Mouse (Mus musculus): ENCODE data around the gene Hoxb1. TPM values are rescaled to one million over a fixed set of nuclear protein-coding genes. Genes with fewer than 3 reads are reported as not detected.

The Hoxb1 gene
- polyA plus RNA-seq, 1 experiment from 2014 or later = not detected

GRCm38 (mm10) chr11:96368686-96369085, 3.1 kb downstream of the Hoxb1 start:
- Histone ChIP-seq H3K9me3 (replicated peaks) (no peaks in the 10 kb centered on the region), H3K4me1 (replicated peaks) (peaks cover 8% of the 10 kb centered on the region; the same call in 1 of the 2 replicates), H3K9ac (no peak overlapping the region), H3K4me2 (no peak overlapping the region), H3K36me3 (no peaks in the 10 kb centered on the region), H3K27ac (ENCODE audit: poor library complexity, severe bottlenecking) (no peak overlapping the region), H3K4me3 (no peak overlapping the region), H3K27me3 (replicated peaks) (peaks cover 97% of the 10 kb centered on the region)
- ATAC-seq (ENCODE audit: insufficient number of reproducible peaks, low FRiP score) = no peak
- WGBS = 17% methylated on average over 5 of the region's 5 CpGs

- Histone ChIP-seq H3K36me3 (no peaks in the 10 kb centered on the region), H3K27ac (ENCODE audit: poor library complexity, severe bottlenecking) (no peak overlapping the region), H3K4me2 (no peak overlapping the region), H3K4me1 (replicated peaks) (peaks cover 8% of the 10 kb centered on the region; the same call in 1 of the 2 replicates), H3K4me3 (no peak overlapping the region), H3K9ac (no peak overlapping the region), H3K9me3 (replicated peaks) (no peaks in the 10 kb centered on the region), H3K27me3 (replicated peaks) (peaks cover 96% of the 10 kb centered on the region)
- ATAC-seq (ENCODE audit: insufficient number of reproducible peaks, low FRiP score) = no peak
- whole genome bisulfite sequencing = 29% methylated on average over 7 of the region's 7 CpGs
These were observed 3.6 kb downstream of the Hoxb1 start for GRCm38 (mm10) chr11:96369140-96369539.

- H3K9me3 ChIP-seq (replicated peaks) = no peaks in the 10 kb centered on the region
- H3K36me3 ChIP-seq = no peaks in the 10 kb centered on the region
- no peak overlapping the region for H3K27ac ChIP-seq (ENCODE audit: poor library complexity, severe bottlenecking)
- peaks cover 96% of the 10 kb centered on the region for H3K27me3 ChIP-seq (replicated peaks)
- 0 out of 2 replicates have a peak, but pooled peaks cover 4% of the 10 kb centered on the region for H3K4me1 ChIP-seq (replicated peaks)
- no peak overlapping the region for H3K9ac ChIP-seq
- ATAC-seq (ENCODE audit: insufficient number of reproducible peaks, low FRiP score) = no peak
- H3K4me3 ChIP-seq = no peak overlapping the region
- no peak overlapping the region for H3K4me2 ChIP-seq
- 37% methylated on average over 3 of the region's 3 CpGs for WGBS
These were observed 6.2 kb downstream of the Hoxb1 start for GRCm38 (mm10) chr11:96371726-96372125.

DNA sequence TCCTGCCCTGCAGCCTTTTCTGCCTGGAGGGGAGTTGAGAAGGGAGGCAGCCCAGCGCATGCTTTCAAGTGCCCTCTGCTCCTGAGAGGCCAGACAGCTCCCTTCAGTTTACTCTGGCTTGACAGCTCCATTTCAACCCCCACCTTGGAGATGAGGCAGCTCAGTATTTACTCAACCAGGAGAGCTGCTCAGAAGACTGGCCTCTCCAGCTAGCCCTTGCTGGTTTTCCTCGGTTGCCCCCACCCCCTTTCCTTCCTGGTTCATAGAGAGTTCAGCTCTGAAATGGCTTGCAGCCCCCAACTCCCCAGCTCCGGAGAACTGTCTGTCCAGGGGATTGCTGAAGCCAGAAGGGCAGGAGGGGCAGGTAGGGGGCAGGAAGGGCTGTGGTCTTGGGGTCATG, 7.0 kb downstream of the Hoxb1 start:
- H3K9me3 ChIP-seq (replicated peaks) = no peaks in the 10 kb centered on the region
- H3K27ac ChIP-seq (ENCODE audit: poor library complexity, severe bottlenecking) = no peak overlapping the region
- H3K27me3 ChIP-seq (replicated peaks) = peaks cover 95% of the 10 kb centered on the region
- H3K4me1 ChIP-seq (replicated peaks) = 0 out of 2 replicates have a peak, but pooled peaks cover 4% of the 10 kb centered on the region
- H3K4me3 ChIP-seq = no peak overlapping the region
- H3K36me3 ChIP-seq = no peaks in the 10 kb centered on the region
- no peak for ATAC-seq (ENCODE audit: insufficient number of reproducible peaks, low FRiP score)
- H3K4me2 ChIP-seq = no peak overlapping the region
- WGBS = 5% methylated on average over 3 of the region's 3 CpGs
- no peak overlapping the region for H3K9ac ChIP-seq

- H3K27me3 ChIP-seq (replicated peaks) = peaks cover 85% of the 10 kb centered on the region
These were observed 9.3 kb downstream of the Hoxb1 start for GRCm38 (mm10) chr11:96374810-96375209.

DNA sequence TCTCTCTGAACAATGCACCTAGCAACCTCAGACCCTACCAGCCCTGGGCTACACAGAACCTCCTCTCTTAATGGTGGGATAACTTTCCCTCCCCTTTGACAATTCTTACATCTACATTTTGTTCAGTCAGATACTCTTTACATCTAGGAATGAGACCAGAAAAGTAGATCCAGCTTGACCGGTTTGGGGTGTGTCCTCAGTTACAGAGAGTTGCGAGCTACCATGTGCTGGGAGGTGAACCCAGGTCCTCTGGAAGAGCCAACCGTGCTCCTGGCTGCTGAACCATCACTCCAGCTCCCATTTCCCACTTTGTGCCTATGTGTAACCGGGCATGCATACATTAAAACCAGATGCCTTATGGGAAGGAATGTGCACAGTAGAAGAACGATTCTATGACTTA, 17.8 kb downstream of the Hoxb1 start:
- Histone ChIP-seq H3K36me3 (no peaks in the 10 kb centered on the region), H3K27ac (ENCODE audit: poor library complexity, severe bottlenecking) (no peak overlapping the region), H3K9me3 (replicated peaks) (no peaks in the 10 kb centered on the region), H3K4me3 (no peak overlapping the region), H3K27me3 (replicated peaks) (peaks cover 76% of the 10 kb centered on the region), H3K9ac (no peak overlapping the region), H3K4me1 (replicated peaks) (no peaks in the 10 kb centered on the region), H3K4me2 (no peak overlapping the region)
- no peak for ATAC-seq (ENCODE audit: insufficient number of reproducible peaks, low FRiP score)
- 68% methylated on average over 5 of the region's 5 CpGs for WGBS

More at GRCm38 (mm10) chr11:96374810-96375209, 9.3 kb downstream of the Hoxb1 start:
- Histone ChIP-seq H3K36me3 (no peaks in the 10 kb centered on the region), H3K4me3 (no peak overlapping the region), H3K9ac (no peak overlapping the region), H3K4me2 (no peak overlapping the region), H3K4me1 (replicated peaks) (0 out of 2 replicates have a peak, but pooled peaks cover 4% of the 10 kb centered on the region), H3K9me3 (replicated peaks) (no peaks in the 10 kb centered on the region), H3K27ac (ENCODE audit: poor library complexity, severe bottlenecking) (no peak overlapping the region)
- WGBS = 21% methylated on average over 7 of the region's 7 CpGs
- no peak for ATAC-seq (ENCODE audit: insufficient number of reproducible peaks, low FRiP score)

GRCm38 (mm10) chr11:96387635-96388034, 22.1 kb downstream of the Hoxb1 start:
- Histone ChIP-seq H3K4me3 (no peak overlapping the region), H3K9ac (no peak overlapping the region), H3K27me3 (replicated peaks) (peaks cover 74% of the 10 kb centered on the region), H3K27ac (ENCODE audit: poor library complexity, severe bottlenecking) (no peak overlapping the region), H3K4me1 (replicated peaks) (no peaks in the 10 kb centered on the region), H3K9me3 (replicated peaks) (no peaks in the 10 kb centered on the region), H3K36me3 (no peaks in the 10 kb centered on the region), H3K4me2 (no peak overlapping the region)
- no peak for ATAC-seq (ENCODE audit: insufficient number of reproducible peaks, low FRiP score)
- WGBS = 79% methylated on average over 2 of the region's 2 CpGs

DNA sequence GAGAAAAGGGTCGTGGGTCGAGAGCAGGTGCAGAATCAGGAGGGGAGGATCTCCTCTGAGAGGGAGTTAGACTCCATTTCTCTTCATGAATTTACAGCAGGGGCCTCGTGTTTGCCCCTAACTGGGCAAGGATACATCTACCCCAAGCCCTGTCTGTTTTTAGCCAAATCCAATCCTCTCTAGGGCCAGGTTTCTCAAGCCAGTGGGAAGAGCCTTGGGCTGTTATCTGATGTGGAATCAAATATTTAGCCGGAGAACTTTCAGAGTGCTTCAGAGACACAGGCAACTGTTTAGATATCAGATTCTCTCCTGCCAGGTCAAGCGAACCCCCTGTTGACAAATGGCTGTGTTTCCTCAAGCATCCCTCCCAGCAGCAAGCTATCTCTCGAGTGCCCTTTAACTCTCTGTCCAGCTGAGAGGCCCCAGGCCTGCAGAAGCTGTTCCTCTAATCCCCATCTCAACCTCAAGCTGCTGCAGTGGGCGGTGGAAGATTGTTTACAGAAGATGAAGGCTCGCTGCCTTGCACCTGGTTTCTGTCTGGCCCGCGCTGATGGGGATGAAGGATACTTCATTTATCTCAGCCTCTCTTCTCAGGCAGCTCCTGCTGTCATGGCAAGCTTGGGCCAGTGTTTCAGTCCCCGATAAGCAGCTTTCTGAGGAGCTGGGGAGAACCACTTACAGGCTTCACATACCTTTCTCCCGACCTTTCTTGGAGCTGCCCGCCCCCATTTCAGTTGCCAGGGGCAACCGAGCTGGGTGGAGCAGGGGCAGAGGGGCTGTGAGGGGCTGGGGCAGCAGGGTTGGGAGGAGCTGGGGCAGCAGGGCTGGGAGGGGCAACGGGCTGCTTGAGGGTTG, 31.4 kb downstream of the Hoxb1 start:
- Histone ChIP-seq H3K4me1 (replicated peaks) (peaks cover 29% of the 10 kb centered on the region), H3K4me3 (no peak overlapping the region), H3K9me3 (replicated peaks) (peaks cover 5% of the 10 kb centered on the region; the same call in 1 of the 2 replicates), H3K27me3 (replicated peaks) (peaks cover 77% of the 10 kb centered on the region), H3K27ac (ENCODE audit: poor library complexity, severe bottlenecking) (no peak overlapping the region), H3K36me3 (no peaks in the 10 kb centered on the region), H3K4me2 (peak overlapping the region; percentile 30; the same call in 1 of the 2 replicates), H3K9ac (no peak overlapping the region)
- WGBS = 7% methylated on average over 15 of the region's 15 CpGs
- peak; percentile 39; the same call in 1 of the 2 replicates for ATAC-seq (ENCODE audit: insufficient number of reproducible peaks, low FRiP score)

DNA sequence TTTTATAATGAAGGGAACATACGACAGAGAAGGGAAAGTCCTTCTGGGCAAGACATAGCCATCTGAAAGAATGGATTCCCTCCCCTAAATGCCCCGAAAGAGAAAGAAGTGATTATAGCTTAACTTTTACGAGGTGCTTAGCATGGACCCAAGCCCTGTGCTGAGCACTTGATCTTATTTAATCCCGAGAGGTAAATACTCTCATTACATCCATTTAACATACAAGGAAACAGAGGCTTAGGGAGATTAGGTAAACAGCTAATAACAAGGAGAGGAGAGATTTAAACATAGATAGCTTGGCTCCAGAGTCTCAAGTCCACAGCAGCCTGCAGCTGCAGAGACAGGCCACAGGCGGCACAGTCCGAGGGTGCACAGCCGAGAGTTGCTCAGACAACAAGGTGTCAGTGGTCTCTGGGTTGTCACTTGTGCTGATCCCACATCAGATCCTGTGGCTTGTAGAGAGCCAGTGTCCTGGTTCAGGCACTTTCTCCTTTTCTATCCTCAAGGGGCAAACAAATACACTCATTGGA, 32.3 kb downstream of the Hoxb1 start:
- Histone ChIP-seq H3K4me3 (no peak overlapping the region), H3K36me3 (no peaks in the 10 kb centered on the region), H3K4me2 (peak overlapping the region; percentile 30; the same call in 1 of the 2 replicates), H3K9ac (no peak overlapping the region), H3K27me3 (replicated peaks) (peaks cover 80% of the 10 kb centered on the region), H3K4me1 (replicated peaks) (peaks cover 29% of the 10 kb centered on the region), H3K9me3 (replicated peaks) (peaks cover 5% of the 10 kb centered on the region; the same call in 1 of the 2 replicates), H3K27ac (ENCODE audit: poor library complexity, severe bottlenecking) (no peak overlapping the region)
- WGBS = 27% methylated on average over 7 of the region's 7 CpGs
- no peak for ATAC-seq (ENCODE audit: insufficient number of reproducible peaks, low FRiP score)

DNA sequence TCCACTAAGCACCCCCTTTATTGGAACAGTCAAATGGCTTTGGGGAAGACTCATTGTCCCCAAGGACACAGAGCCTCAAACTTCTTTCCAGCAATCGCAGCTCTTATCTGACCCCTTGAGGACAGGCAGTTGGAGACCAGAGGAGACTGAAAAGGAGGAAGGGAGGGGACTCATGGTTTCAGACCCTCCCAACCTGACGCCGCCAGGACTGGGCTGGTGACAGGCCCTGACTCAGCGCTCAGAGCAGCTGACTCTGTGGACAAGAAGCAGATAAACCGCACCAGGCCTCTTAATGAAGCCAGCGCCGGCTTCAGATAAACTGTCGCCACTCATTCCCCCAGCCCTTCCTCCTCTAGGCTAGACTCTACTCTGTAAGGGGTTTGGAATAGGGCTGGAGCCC, 34.4 kb downstream of the Hoxb1 start:
- Histone ChIP-seq H3K4me2 (peak overlapping the region; percentile 10; the same call in 1 of the 2 replicates), H3K27me3 (replicated peaks) (peaks cover 85% of the 10 kb centered on the region), H3K4me1 (replicated peaks) (peaks cover 29% of the 10 kb centered on the region), H3K27ac (ENCODE audit: poor library complexity, severe bottlenecking) (no peak overlapping the region), H3K4me3 (no peak overlapping the region), H3K9me3 (replicated peaks) (peaks cover 2% of the 10 kb centered on the region; the same call in 1 of the 2 replicates), H3K9ac (no peak overlapping the region), H3K36me3 (no peaks in the 10 kb centered on the region)
- 1% methylated on average over 8 of the region's 8 CpGs for WGBS
- peak; percentile 76 for ATAC-seq (ENCODE audit: insufficient number of reproducible peaks, low FRiP score)

- Histone ChIP-seq H3K27me3 (replicated peaks) (peaks cover 86% of the 10 kb centered on the region), H3K4me1 (replicated peaks) (peaks cover 22% of the 10 kb centered on the region), H3K4me3 (no peak overlapping the region), H3K9me3 (replicated peaks) (no peaks in the 10 kb centered on the region), H3K9ac (no peak overlapping the region), H3K27ac (ENCODE audit: poor library complexity, severe bottlenecking) (no peak overlapping the region), H3K36me3 (no peaks in the 10 kb centered on the region), H3K4me2 (no peak overlapping the region)
- WGBS = 32% methylated on average over 10 of the region's 10 CpGs
- ATAC-seq (ENCODE audit: insufficient number of reproducible peaks, low FRiP score) = no peak
These were observed 38.6 kb downstream of the Hoxb1 start for GRCm38 (mm10) chr11:96404016-96404604.

Measured in heart, embryonic 12.5 days (tissue).